Mouse (Mus musculus) embryonic facial prominence, embryonic 11.5 days (tissue): Measurements from ENCODE around the gene Fgg. TPM values are rescaled to one million over a fixed set of nuclear protein-coding genes. Genes with fewer than 3 reads are reported as not detected.

Source experiments
- ATAC-seq: fragments of 200-750 bp; cut with Nextera tagmentation; replicated peaks from 2 replicates; pipeline ENCODE4 v1.8.0; 2017; ENCODE audit warnings: low read depth; ENCODE audit not compliant: insufficient number of reproducible peaks, low FRiP score, low TSS enrichment
- DNase-seq: peaks from one replicate; pipeline ENCODE4 v3.0.0-alpha.2; 2015; ENCODE audit warnings: low spot score
- H3K27ac ChIP-seq: fragments of 300-500 bp; sonication (generic); replicated peaks from 2 replicates; pipeline ENCODE4 v1.5.1; 2014; ENCODE audit warnings: mild to moderate bottlenecking, low read depth, low read length, control low read depth
- H3K27me3 ChIP-seq: fragments of 300-500 bp; sonication (generic); 2 replicates; pipeline ENCODE4 v1.6.1; 2014; ENCODE audit warnings: mild to moderate bottlenecking, low read length, moderate library complexity, mixed read lengths; ENCODE audit not compliant: control insufficient read depth, insufficient read depth
- H3K36me3 ChIP-seq: fragments of 300-500 bp; sonication (generic); replicated peaks from 2 replicates; pipeline ENCODE4 v1.6.1; 2014; ENCODE audit warnings: low read depth, mild to moderate bottlenecking, low read length, moderate library complexity, mixed read lengths; ENCODE audit not compliant: control insufficient read depth, insufficient read depth
- H3K4me1 ChIP-seq: fragments of 300-500 bp; sonication (generic); 2 replicates; pipeline ENCODE4 v1.6.1; 2014; ENCODE audit warnings: low read length, mixed read lengths; ENCODE audit not compliant: control insufficient read depth, insufficient read depth
- H3K4me2 ChIP-seq: fragments of 300-500 bp; sonication (generic); 2 replicates; pipeline ENCODE4 v1.6.1; 2014; ENCODE audit warnings: low read depth, mild to moderate bottlenecking, control low read depth, low read length, moderate library complexity
- H3K4me3 ChIP-seq: fragments of 300-500 bp; sonication (generic); 2 replicates; pipeline ENCODE4 v1.5.1; 2014; ENCODE audit warnings: low read depth, low read length, control low read depth
- H3K9ac ChIP-seq: fragments of 300-500 bp; sonication (generic); replicated peaks from 2 replicates; pipeline ENCODE4 v1.6.1; 2014; ENCODE audit warnings: mild to moderate bottlenecking, control low read depth, low read length
- H3K9me3 ChIP-seq: fragments of 300-500 bp; sonication (generic); replicated peaks from 2 replicates; pipeline ENCODE4 v1.6.1; 2016; ENCODE audit warnings: mild to moderate bottlenecking, low read length, inconsistent platforms, mixed read lengths; ENCODE audit not compliant: control insufficient read depth
- WGBS: fragments of 180-500 bp; shearing (Covaris S2); extraction: QIAGEN DNeasy Blood & Tissue Kit; methylation state at CpG from one replicate; pipeline ENCODE4 v1.1.7; 2014; 5-methylcytosine and 5-hydroxymethylcytosine counted together
- polyA plus RNA-seq: library from polyadenylated mRNA; unstranded; fragments of >200 nt; fragmentation: Nextera tagmentation; extraction: Ambion mirVana; gene quantifications from 2 replicates; pipeline ENCODE4 v1.2.1, GENCODE M21; 2014

Gene Fgg
- polyA plus RNA-seq, 1 experiment from 2014 or later: 0.43 TPM

DNA sequence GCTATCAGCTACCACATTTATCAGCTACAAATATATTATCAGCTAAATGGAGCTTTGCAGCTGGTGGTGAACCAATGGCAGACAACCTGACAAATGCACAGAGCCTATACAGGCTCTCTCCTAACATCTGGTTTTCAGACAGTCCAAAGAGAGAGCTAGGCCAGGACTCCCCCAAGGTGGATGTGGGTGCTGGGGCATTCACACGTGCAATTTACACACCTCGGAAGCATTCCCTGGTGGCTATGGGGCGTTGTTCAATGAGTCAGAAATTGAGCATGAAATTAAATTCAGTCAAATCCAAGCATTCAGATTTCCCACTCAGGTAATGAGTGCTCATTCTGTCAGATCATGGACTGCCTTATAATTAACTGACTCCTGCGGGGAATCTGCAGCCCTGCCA, 4.0 kb downstream of the Fgg start:
- no peak overlapping the region for H3K27ac ChIP-seq
- H3K27me3 ChIP-seq: no peaks in the 10 kb centered on the region
- 76% methylated on average over 4 of the region's 4 CpGs for WGBS

DNA sequence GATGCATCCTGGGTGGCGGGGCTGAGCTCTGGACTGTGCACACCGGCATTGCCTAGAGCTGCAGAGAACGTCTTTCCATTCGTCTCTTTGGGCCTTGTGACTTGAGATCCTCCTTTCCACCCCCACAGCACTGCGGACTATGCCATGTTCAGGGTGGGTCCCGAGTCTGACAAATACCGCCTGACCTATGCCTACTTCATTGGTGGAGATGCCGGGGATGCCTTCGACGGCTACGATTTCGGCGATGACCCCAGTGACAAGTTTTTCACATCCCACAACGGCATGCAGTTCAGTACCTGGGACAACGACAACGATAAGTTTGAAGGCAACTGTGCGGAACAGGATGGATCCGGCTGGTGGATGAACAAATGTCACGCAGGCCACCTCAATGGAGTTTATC, 5.1 kb downstream of the Fgg start:
- Histone ChIP-seq H3K27ac (no peak overlapping the region), H3K36me3 (no peaks in the 10 kb centered on the region), H3K4me2 (no peak overlapping the region), H3K9me3 (no peaks in the 10 kb centered on the region), H3K27me3 (no peaks in the 10 kb centered on the region), H3K4me3 (no peak overlapping the region), H3K9ac (no peak overlapping the region), H3K4me1 (no peaks in the 10 kb centered on the region)
- 93% methylated on average over 19 of the region's 19 CpGs for WGBS
- DNase-seq (no peak), ATAC-seq (no peak)

More for the DNA sequence above, 4.0 kb downstream of the Fgg start:
- Histone ChIP-seq H3K4me1 (no peaks in the 10 kb centered on the region), H3K9me3 (no peaks in the 10 kb centered on the region), H3K4me3 (no peak overlapping the region), H3K9ac (no peak overlapping the region), H3K36me3 (no peaks in the 10 kb centered on the region), H3K4me2 (no peak overlapping the region)
- DNase-seq: no peak
- ATAC-seq: no peak

DNA sequence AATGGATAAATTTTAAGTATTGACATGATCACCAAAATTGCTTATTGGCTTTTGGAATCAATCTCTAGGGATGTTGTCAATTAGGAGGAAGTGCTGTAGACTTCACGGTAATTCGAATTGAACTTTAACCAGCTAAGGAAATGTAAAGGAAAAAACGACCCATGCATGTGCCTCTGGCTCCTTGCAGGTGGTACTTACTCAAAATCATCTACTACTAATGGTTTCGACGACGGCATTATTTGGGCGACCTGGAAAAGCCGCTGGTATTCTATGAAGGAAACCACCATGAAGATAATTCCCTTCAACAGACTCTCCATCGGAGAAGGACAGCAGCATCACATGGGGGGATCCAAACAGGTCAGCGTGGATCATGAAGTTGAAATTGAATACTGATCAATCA, 6.4 kb downstream of the Fgg start:
- DNase-seq: no peak
- 83% methylated on average over 10 of the region's 10 CpGs for WGBS
- Histone ChIP-seq H3K9me3 (no peaks in the 10 kb centered on the region), H3K4me2 (no peak overlapping the region), H3K27me3 (no peaks in the 10 kb centered on the region), H3K4me3 (no peak overlapping the region), H3K27ac (no peak overlapping the region), H3K9ac (no peak overlapping the region), H3K36me3 (no peaks in the 10 kb centered on the region), H3K4me1 (no peaks in the 10 kb centered on the region)
- ATAC-seq: no peak

DNA sequence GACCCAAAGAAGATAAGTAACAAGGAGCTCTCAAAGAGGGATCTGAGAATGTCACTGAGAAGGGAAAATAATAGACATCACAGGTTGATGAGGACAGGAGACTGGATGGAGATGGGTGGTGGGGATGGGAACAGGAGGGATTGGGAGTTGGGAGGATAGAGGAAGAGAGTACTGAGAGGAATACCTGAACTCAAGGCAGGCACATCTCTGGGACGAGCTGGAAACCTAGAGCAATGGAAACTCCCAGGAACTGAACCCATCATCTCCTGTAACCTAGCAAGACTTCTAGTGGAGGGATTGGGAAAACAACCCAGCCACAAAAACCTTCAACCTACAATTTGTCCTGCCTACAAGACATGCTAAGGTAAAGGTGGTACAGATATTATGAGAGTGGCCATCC, 8.7 kb downstream of the Fgg start:
- no peak for DNase-seq

DNA sequence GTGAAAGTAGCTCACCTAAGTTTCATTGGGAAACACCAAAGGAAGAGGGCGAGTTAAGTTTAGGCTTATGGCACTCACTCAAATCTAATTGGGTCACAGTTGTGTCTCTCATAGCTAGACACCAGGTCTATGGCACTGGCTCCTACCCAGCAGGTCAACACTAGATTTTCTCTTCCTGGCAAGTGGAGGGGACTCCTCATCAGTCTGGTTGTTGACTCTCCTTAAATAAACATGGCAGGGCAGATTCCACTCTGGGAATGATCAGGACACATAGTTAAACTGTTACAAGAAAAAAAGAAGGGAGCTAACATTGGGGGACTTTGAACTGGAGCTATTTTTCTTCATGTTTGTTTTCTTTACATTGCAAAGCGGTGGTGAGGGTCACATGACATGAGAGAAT, 12.9 kb downstream of the Fgg start:
- Histone ChIP-seq H3K27me3 (no peaks in the 10 kb centered on the region), H3K36me3 (no peaks in the 10 kb centered on the region), H3K9me3 (no peaks in the 10 kb centered on the region), H3K9ac (no peak overlapping the region), H3K27ac (no peak overlapping the region), H3K4me3 (no peak overlapping the region), H3K4me2 (no peak overlapping the region), H3K4me1 (no peaks in the 10 kb centered on the region)
- no peak for ATAC-seq
- no peak for DNase-seq
- WGBS: 90% methylated on average over 2 of the region's 2 CpGs

More for the DNA sequence above, 8.7 kb downstream of the Fgg start:
- Histone ChIP-seq H3K9ac (no peak overlapping the region), H3K27me3 (no peaks in the 10 kb centered on the region), H3K4me1 (no peaks in the 10 kb centered on the region), H3K36me3 (no peaks in the 10 kb centered on the region), H3K27ac (no peak overlapping the region), H3K9me3 (no peaks in the 10 kb centered on the region), H3K4me3 (no peak overlapping the region), H3K4me2 (no peak overlapping the region)
- WGBS: 81% methylated on average over 1 of the region's 1 CpGs
- ATAC-seq: no peak

DNA sequence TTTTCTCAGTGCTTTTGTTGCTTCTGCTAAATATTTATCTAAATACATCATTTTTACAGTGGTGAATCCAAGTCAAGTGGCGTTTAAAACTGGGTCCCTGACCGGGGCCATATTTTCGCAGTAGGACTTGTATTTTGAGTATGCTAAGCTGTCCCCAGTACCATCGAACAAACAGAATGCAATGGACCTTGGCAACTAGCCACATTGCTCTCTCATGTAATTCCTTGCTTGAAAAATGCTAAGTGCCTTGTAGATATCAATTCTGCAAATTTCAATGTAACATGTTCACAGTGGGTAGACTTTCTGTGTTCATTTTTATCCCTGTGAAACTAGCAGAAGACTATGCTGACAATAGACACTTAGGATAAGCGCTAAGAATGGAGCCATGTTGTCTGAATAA, 13.7 kb downstream of the Fgg start:
- no peak for DNase-seq

DNA sequence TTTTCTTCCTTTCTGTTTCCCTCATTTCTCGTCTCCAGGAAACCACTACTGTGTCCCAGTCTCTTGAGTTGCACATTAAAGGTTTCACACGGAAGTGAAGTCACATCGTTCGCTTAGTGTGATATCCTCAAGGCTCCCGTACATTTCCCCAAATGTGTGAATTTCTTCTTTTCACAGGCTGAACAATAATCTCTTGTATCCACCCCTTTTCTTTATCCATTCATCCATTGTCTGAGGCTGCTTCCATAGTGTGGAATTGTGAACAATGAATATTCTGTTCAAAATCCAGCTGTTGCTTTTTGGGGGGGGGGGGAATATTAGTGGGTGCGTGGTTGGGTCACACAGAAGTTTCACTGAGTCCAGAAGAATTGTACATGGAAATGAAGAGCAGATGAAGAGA, 17.5 kb downstream of the Fgg start:
- Histone ChIP-seq H3K4me3 (no peak overlapping the region), H3K4me2 (no peak overlapping the region), H3K36me3 (no peaks in the 10 kb centered on the region), H3K9me3 (no peaks in the 10 kb centered on the region), H3K4me1 (no peaks in the 10 kb centered on the region), H3K27me3 (no peaks in the 10 kb centered on the region), H3K9ac (no peak overlapping the region), H3K27ac (no peak overlapping the region)
- DNase-seq (no peak), ATAC-seq (no peak)
- 72% methylated on average over 6 of the region's 6 CpGs for WGBS

More for the DNA sequence above, 13.7 kb downstream of the Fgg start:
- 93% methylated on average over 5 of the region's 5 CpGs for WGBS
- Histone ChIP-seq H3K9ac (no peak overlapping the region), H3K9me3 (no peaks in the 10 kb centered on the region), H3K27me3 (no peaks in the 10 kb centered on the region), H3K27ac (no peak overlapping the region), H3K4me3 (no peak overlapping the region), H3K36me3 (no peaks in the 10 kb centered on the region), H3K4me2 (no peak overlapping the region), H3K4me1 (no peaks in the 10 kb centered on the region)
- no peak for ATAC-seq

DNA sequence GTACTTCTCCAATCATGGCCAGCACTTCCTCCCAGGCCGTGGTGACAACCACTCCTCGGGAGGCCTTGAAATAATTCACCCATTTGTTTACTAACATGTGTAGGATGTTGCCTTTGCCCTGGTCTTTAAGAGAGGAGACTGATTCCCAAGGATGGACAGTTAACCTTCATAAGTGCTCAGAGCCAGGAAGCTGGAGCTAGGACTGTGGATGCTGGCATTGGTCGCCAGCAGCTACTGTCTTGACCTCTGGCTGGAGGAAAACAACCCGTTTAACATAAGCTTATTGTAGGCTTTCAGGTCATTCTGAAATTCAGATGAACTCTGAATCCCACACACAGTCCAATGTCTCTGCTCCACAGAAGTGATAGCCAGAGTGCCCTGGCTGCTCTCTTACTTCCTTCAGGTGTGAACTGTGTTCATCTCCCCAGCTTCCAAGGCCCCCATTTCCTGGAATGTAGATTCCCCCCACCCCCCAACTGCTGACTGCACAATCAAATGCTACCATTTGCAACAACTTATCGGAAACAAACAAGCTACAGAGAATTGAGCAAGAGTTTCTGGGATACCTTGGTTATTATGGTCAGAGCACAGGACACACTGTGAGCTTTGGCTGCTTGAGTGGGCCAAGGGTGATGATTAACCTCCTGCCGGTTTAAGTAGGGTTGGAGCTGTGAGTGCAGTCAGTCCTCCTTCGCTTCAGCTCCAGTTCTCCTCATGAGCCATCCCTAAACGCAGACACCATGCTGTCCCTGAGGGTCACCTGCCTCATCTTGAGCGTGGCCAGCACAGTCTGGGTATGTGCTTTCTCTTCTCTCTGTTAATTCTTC, 18.2 kb downstream of the Fgg start, which contains the start of gene Fga:
TSS of gene Fga (plus strand) at position 602 of the 827 bp plus-strand sequence.
- Histone ChIP-seq H3K9ac (no peak within 1 kb of the TSS), H3K9me3 (no peaks in the 10 kb centered on the region), H3K36me3 (no peaks in the 10 kb centered on the region), H3K4me2 (no peak within 1 kb of the TSS), H3K4me1 (no peaks in the 10 kb centered on the region), H3K27me3 (no peaks in the 10 kb centered on the region), H3K4me3 (no peak within 1 kb of the TSS), H3K27ac (no peak within 1 kb of the TSS)
- DNase-seq (no peak), ATAC-seq (no peak)
- 78% methylated on average over 9 of the region's 9 CpGs for WGBS
